Mouse (Mus musculus) MEL (cell line): Measurements from ENCODE around the gene Thsd7a. TPM values are rescaled to one million over a fixed set of nuclear protein-coding genes. Genes with fewer than 3 reads are reported as not detected.

Source experiments
- DNase-seq: peaks from one replicate; pipeline ENCODE4 v3.0.0; 2011; ENCODE audit warnings: low read depth, low spot score
- H3K27ac ChIP-seq: 2 replicates; pipeline ENCODE4 v1.5.1; 2012; ENCODE audit warnings: low read depth, mild to moderate bottlenecking, control low read depth, low read length, moderate library complexity; ENCODE audit not compliant: control insufficient read depth
- H3K27me3 ChIP-seq, 2 experiments: fragments of 150-350 bp in 1 of 2; sonication (generic) in 1 of 2; 2 replicates each; pipeline ENCODE4 v1.6.1; 2012; ENCODE audit warnings: low read length in 2 of 2, mild to moderate bottlenecking in 2 of 2, improper control_type of control experiment in 1 of 2, moderate library complexity in 1 of 2; ENCODE audit not compliant: insufficient read depth in 2 of 2, control insufficient read depth in 1 of 2
- H3K36me3 ChIP-seq, 2 experiments: 2 replicates each; pipeline ENCODE4 v1.6.1; 2012 to 2014; ENCODE audit warnings: low read length in 2 of 2, improper control_type of control experiment in 1 of 2, inconsistent platforms in 1 of 2, mild to moderate bottlenecking in 1 of 2; ENCODE audit not compliant: insufficient read depth in 2 of 2, control insufficient read depth in 1 of 2
- H3K4me1 ChIP-seq, 2 experiments: fragments of 150-350 bp in 1 of 2; sonication (generic) in 1 of 2; 2 replicates each; pipeline ENCODE4 v1.6.1; 2012; ENCODE audit warnings: low read length in 2 of 2, improper control_type of control experiment in 1 of 2, mild to moderate bottlenecking in 1 of 2; ENCODE audit not compliant: insufficient read depth in 2 of 2, control insufficient read depth in 1 of 2
- H3K4me3 ChIP-seq, 2 experiments: fragments of 150-350 bp in 1 of 2; sonication (generic) in 1 of 2; 2 replicates each; pipeline ENCODE4 v1.5.1; 2012; ENCODE audit warnings: low read depth in 2 of 2, low read length in 2 of 2, mild to moderate bottlenecking in 2 of 2, moderate library complexity in 2 of 2, control low read depth in 1 of 2, improper control_type of control experiment in 1 of 2; ENCODE audit not compliant: control insufficient read depth in 1 of 2, insufficient read depth in 1 of 2
- H3K79me2 ChIP-seq: 2 replicates; pipeline ENCODE4 v1.6.1; 2012; ENCODE audit warnings: mild to moderate bottlenecking, low read length, moderate library complexity; ENCODE audit not compliant: control insufficient read depth, poor library complexity, insufficient read depth
- H3K9ac ChIP-seq: 2 replicates; pipeline ENCODE4 v1.6.1; 2012; ENCODE audit warnings: low read depth, mild to moderate bottlenecking, control low read depth, low read length, moderate library complexity; ENCODE audit not compliant: control insufficient read depth, poor library complexity, severe bottlenecking
- H3K9me3 ChIP-seq: fragments of 150-350 bp; sonication (generic); replicated peaks from 2 replicates; pipeline ENCODE4 v1.6.1; 2012; ENCODE audit warnings: mild to moderate bottlenecking, low read length, improper control_type of control experiment, moderate library complexity; ENCODE audit not compliant: insufficient read depth
- BHLHE40 ChIP-seq: IDR thresholded peaks from 2 replicates; pipeline ENCODE4 v1.6.1; 2012; ENCODE audit warnings: low read depth, mild to moderate bottlenecking, inconsistent platforms, low read length, improper control_type of control experiment, borderline replicate concordance
- CHD2 ChIP-seq: IDR thresholded peaks from 2 replicates; pipeline ENCODE4 v1.6.1; 2011; ENCODE audit warnings: low read length, improper control_type of control experiment
- E2F4 ChIP-seq: IDR thresholded peaks from 2 replicates; pipeline ENCODE4 v1.6.1; 2011; ENCODE audit warnings: low read depth, low read length, improper control_type of control experiment, borderline replicate concordance
- ELF1 ChIP-seq: IDR thresholded peaks from 2 replicates; pipeline ENCODE4 v1.6.1; 2014; ENCODE audit warnings: low read depth, mild to moderate bottlenecking, inconsistent platforms, low read length, improper control_type of control experiment, moderate library complexity
- ETS1 ChIP-seq: IDR thresholded peaks from 2 replicates; pipeline ENCODE4 v1.6.1; 2012; ENCODE audit warnings: low read depth, mild to moderate bottlenecking, inconsistent platforms, low read length, improper control_type of control experiment, moderate library complexity
- JUND ChIP-seq: IDR thresholded peaks from 2 replicates; pipeline ENCODE4 v1.6.1; 2011; ENCODE audit warnings: low read depth, mild to moderate bottlenecking, improper control_type of control experiment, low read length
- KAT2A ChIP-seq: conservative IDR thresholded peaks from 2 replicates; pipeline ENCODE4 v1.6.1; 2012; ENCODE audit warnings: low read depth, low read length, improper control_type of control experiment, inconsistent platforms
- MAX ChIP-seq: IDR thresholded peaks from 2 replicates; pipeline ENCODE4 v1.6.1; 2011; ENCODE audit warnings: low read length, improper control_type of control experiment
- MAZ ChIP-seq: IDR thresholded peaks from 2 replicates; pipeline ENCODE4 v1.6.1; 2012; ENCODE audit warnings: low read depth, mild to moderate bottlenecking, inconsistent platforms, low read length, improper control_type of control experiment
- MEF2A ChIP-seq: IDR thresholded peaks from 2 replicates; pipeline ENCODE4 v1.6.1; 2014; ENCODE audit warnings: low read depth, mild to moderate bottlenecking, inconsistent platforms, low read length, improper control_type of control experiment; ENCODE audit not compliant: poor library complexity, insufficient replicate concordance, severe bottlenecking; ENCODE audit errors: extremely low read depth
- MYC ChIP-seq: IDR thresholded peaks from 2 replicates; pipeline ENCODE4 v1.6.1; 2011; ENCODE audit warnings: low read depth, mild to moderate bottlenecking, low read length, improper control_type of control experiment, moderate library complexity
- NELFE ChIP-seq: IDR thresholded peaks from 2 replicates; pipeline ENCODE4 v1.6.1; 2011; ENCODE audit warnings: low read depth, low read length, improper control_type of control experiment
- NRF1 ChIP-seq: IDR thresholded peaks from 2 replicates; pipeline ENCODE4 v1.6.1; 2014; ENCODE audit warnings: low read depth, mild to moderate bottlenecking, inconsistent platforms, low read length, improper control_type of control experiment, moderate library complexity; ENCODE audit not compliant: poor library complexity, insufficient read depth, severe bottlenecking
- POLR2AphosphoS5 ChIP-seq: IDR thresholded peaks from 2 replicates; pipeline ENCODE4 v1.6.1; 2012; ENCODE audit warnings: low read depth, borderline replicate concordance, mild to moderate bottlenecking, inconsistent platforms, low read length, moderate library complexity, mixed read lengths
- RAD21 ChIP-seq: IDR thresholded peaks from 2 replicates; pipeline ENCODE4 v1.6.1; 2011; ENCODE audit warnings: mild to moderate bottlenecking, low read depth, low read length, improper control_type of control experiment
- RCOR1 ChIP-seq: IDR thresholded peaks from 2 replicates; pipeline ENCODE4 v1.6.1; 2012; ENCODE audit warnings: low read depth, mild to moderate bottlenecking, inconsistent platforms, low read length, improper control_type of control experiment
- SIN3A ChIP-seq: IDR thresholded peaks from 2 replicates; pipeline ENCODE4 v1.6.1; 2012; ENCODE audit warnings: low read length, improper control_type of control experiment, inconsistent platforms
- TAL1 ChIP-seq: IDR thresholded peaks from 2 replicates; pipeline ENCODE4 v1.6.1; 2012; ENCODE audit warnings: mild to moderate bottlenecking, inconsistent platforms, low read length, moderate library complexity, mixed read lengths
- USF1 ChIP-seq: IDR thresholded peaks from 2 replicates; pipeline ENCODE4 v1.6.1; 2014; ENCODE audit warnings: low read depth, mild to moderate bottlenecking, inconsistent platforms, low read length, improper control_type of control experiment, moderate library complexity
- USF2 ChIP-seq, 2 experiments: IDR thresholded peaks; 2 replicates each; pipeline ENCODE4 v1.6.1; 2011 to 2012; ENCODE audit warnings: improper control_type of control experiment in 2 of 2, low read length in 2 of 2, borderline replicate concordance in 1 of 2, inconsistent platforms in 1 of 2, low read depth in 1 of 2, mild to moderate bottlenecking in 1 of 2; ENCODE audit not compliant: insufficient read depth in 1 of 2
- ZMIZ1 ChIP-seq: IDR thresholded peaks from 2 replicates; pipeline ENCODE4 v1.6.1; 2012; ENCODE audit warnings: low read depth, mild to moderate bottlenecking, inconsistent platforms, low read length, improper control_type of control experiment, moderate library complexity
- ZNF384 ChIP-seq: IDR thresholded peaks from 2 replicates; pipeline ENCODE4 v1.6.1; 2012; ENCODE audit warnings: low read depth, mild to moderate bottlenecking, inconsistent platforms, low read length, improper control_type of control experiment
- polyA plus RNA-seq, 2 experiments: library from polyadenylated mRNA; stranded (reverse) in 1 of 2; unstranded in 1 of 2; fragments of >175 nt in 1 of 2; fragments of >200 nt in 1 of 2; gene quantifications; 2 replicates each; pipeline versions ENCODE4 v1.2.1 to v1.2.4; 2012; ENCODE audit warnings: low replicate concordance in 2 of 2, low read depth in 1 of 2; ENCODE audit not compliant: insufficient read length in 2 of 2, insufficient read depth in 1 of 2, missing spikeins in 1 of 2
- total RNA-seq: library from RNA; depleted of rRNA; stranded (reverse); fragments of 300-350 nt; gene quantifications from 2 replicates; pipeline ENCODE4 v1.2.3, GENCODE M21; 2012

Gene Thsd7a
- total and polyA plus RNA-seq, 3 experiments, result not detected

GRCm38 (mm10) chr6:12488882-12489281 is 260.3 kb downstream of the Thsd7a start:
- Histone ChIP-seq H3K79me2 (no peaks in the 10 kb centered on the region), H3K4me1 (no peaks in the 10 kb centered on the region), H3K27me3 (no peaks in the 10 kb centered on the region), H3K36me3 (no peaks in the 10 kb centered on the region), H3K4me3 (no peak overlapping the region), H3K9ac (no peak overlapping the region), H3K27ac (no peak overlapping the region), H3K9me3 (no peaks in the 10 kb centered on the region)
- no peak for DNase-seq
- TF ChIP-seq SIN3A (no peak), JUND (no peak), ZNF384 (no peak), NELFE (no peak), MEF2A (no peak)

GRCm38 (mm10) chr6:12481527-12482163 is 267.6 kb downstream of the Thsd7a start:
- H3K27ac ChIP-seq, result no peak overlapping the region
- no peaks in the 10 kb centered on the region for H3K9me3 ChIP-seq
- no peaks in the 10 kb centered on the region for H3K27me3 ChIP-seq
- no peak for DNase-seq
- TF ChIP-seq KAT2A (no peak), ZMIZ1 (no peak), RCOR1 (no peak), ELF1 (no peak), TAL1 (no peak), E2F4 (no peak), MYC (no peak), NRF1 (no peak), USF1 (no peak), USF2 (IDR thresholded peaks at IDR 0.05; ENCODE audit: borderline replicate concordance in 1 of 2, insufficient read depth in 1 of 2, low read depth in 1 of 2, low read length in 2 of 2) (no peak), JUND (no peak), MAZ (no peak), CHD2 (no peak), MAX (no peak), RAD21 (no peak), NELFE (no peak), POLR2AphosphoS5 (no peak), MEF2A (no peak), ETS1 (no peak), BHLHE40 (no peak)
- H3K79me2 ChIP-seq, result no peaks in the 10 kb centered on the region
- H3K9ac ChIP-seq, result no peak overlapping the region
- H3K36me3 ChIP-seq, result no peaks in the 10 kb centered on the region
- H3K4me3 ChIP-seq, result no peak overlapping the region
- H3K4me1 ChIP-seq, result no peaks in the 10 kb centered on the region
